Mouse (Mus musculus) myocyte (in vitro differentiated cells): ENCODE results near the gene Myoz2. TPM values are rescaled to one million over a fixed set of nuclear protein-coding genes. Genes with fewer than 3 reads are reported as not detected.

ENCODE experiments used
- H3K27me3 ChIP-seq: one replicate; pipeline ENCODE4 v1.6.1; 2011; ENCODE audit not compliant: control insufficient read depth, insufficient read depth, insufficient read length
- H3K36me3 ChIP-seq: one replicate; pipeline ENCODE4 v1.6.1; 2011; ENCODE audit not compliant: control insufficient read depth, insufficient read depth
- H3K4me2 ChIP-seq: one replicate; pipeline ENCODE4 v1.6.1; 2011; ENCODE audit warnings: low read depth, control low read depth
- H3K4me3 ChIP-seq: one replicate; pipeline ENCODE4 v1.5.1; 2011; ENCODE audit warnings: mild to moderate bottlenecking, control low read depth, moderate library complexity
- H3K79me2 ChIP-seq: one replicate; pipeline ENCODE4 v1.6.1; 2011; ENCODE audit not compliant: control insufficient read depth, insufficient read depth
- H3ac ChIP-seq: one replicate; pipeline ENCODE4 v1.6.1; 2011; ENCODE audit not compliant: control insufficient read depth, insufficient read length
- CEBPB ChIP-seq: IDR thresholded peaks from 2 replicates; pipeline ENCODE4 v1.6.1; 2011; ENCODE audit warnings: mild to moderate bottlenecking, moderate library complexity; ENCODE audit not compliant: poor library complexity, insufficient read depth, severe bottlenecking
- E2F4 ChIP-seq: IDR thresholded peaks from one replicate; pipeline ENCODE4 v1.6.1; 2011; ENCODE audit warnings: mild to moderate bottlenecking, control low read depth, moderate library complexity; ENCODE audit not compliant: insufficient read depth
- MAX ChIP-seq: IDR thresholded peaks from one replicate; pipeline ENCODE4 v1.6.1; 2011; ENCODE audit warnings: low read depth, mild to moderate bottlenecking, control low read depth
- MYOD1 ChIP-seq, 3 experiments: IDR thresholded peaks; one replicate each; pipeline ENCODE4 v1.6.1; 2011; ENCODE audit warnings: control low read depth in 2 of 3, low read depth in 2 of 3, mild to moderate bottlenecking in 2 of 3, moderate library complexity in 1 of 3; ENCODE audit not compliant: insufficient read length in 2 of 3, control insufficient read depth in 1 of 3
- MYOG ChIP-seq, 3 experiments: IDR thresholded peaks; one replicate each; pipeline ENCODE4 v1.6.1; 2011; ENCODE audit warnings: control low read depth in 2 of 3, low read depth in 2 of 3, mild to moderate bottlenecking in 2 of 3; ENCODE audit not compliant: insufficient read length in 2 of 3, control insufficient read depth in 1 of 3, insufficient read depth in 1 of 3
- POLR2A ChIP-seq: IDR thresholded peaks from one replicate; pipeline ENCODE4 v1.6.1; 2011; ENCODE audit warnings: low read depth, mild to moderate bottlenecking, control low read depth, moderate library complexity; ENCODE audit not compliant: insufficient read length
- POLR2AphosphoS2 ChIP-seq: IDR thresholded peaks from one replicate; pipeline ENCODE4 v1.6.1; 2011; ENCODE audit warnings: low read depth, control low read depth; ENCODE audit not compliant: insufficient read length
- REST ChIP-seq: IDR thresholded peaks from one replicate; pipeline ENCODE4 v1.6.1; 2011; ENCODE audit warnings: mild to moderate bottlenecking, control low read depth, moderate library complexity; ENCODE audit not compliant: insufficient read depth, insufficient read length
- SRF ChIP-seq: IDR thresholded peaks from one replicate; pipeline ENCODE4 v1.6.1; 2011; ENCODE audit warnings: low read depth; ENCODE audit not compliant: control insufficient read depth, insufficient read length
- TCF12 ChIP-seq: IDR thresholded peaks from one replicate; pipeline ENCODE4 v1.6.1; 2011; ENCODE audit warnings: mild to moderate bottlenecking, control low read depth; ENCODE audit not compliant: poor library complexity, insufficient read depth, severe bottlenecking
- TCF3 ChIP-seq: IDR thresholded peaks from one replicate; pipeline ENCODE4 v1.6.1; 2011; ENCODE audit warnings: low read depth, control low read depth; ENCODE audit not compliant: insufficient read length
- USF1 ChIP-seq: IDR thresholded peaks from one replicate; pipeline ENCODE4 v1.6.1; 2011; ENCODE audit warnings: low read depth, mild to moderate bottlenecking, control low read depth, moderate library complexity
- polyA plus RNA-seq: library from polyadenylated mRNA; unstranded; fragments of >200 nt; fragmentation: generic; extraction: Trizol; gene quantifications from one replicate; pipeline ENCODE4 v1.2.1, GENCODE M21; 2012; ENCODE audit warnings: missing spikeins

Myoz2 gene
- polyA plus RNA-seq, 1 experiment, result 134 TPM

DNA sequence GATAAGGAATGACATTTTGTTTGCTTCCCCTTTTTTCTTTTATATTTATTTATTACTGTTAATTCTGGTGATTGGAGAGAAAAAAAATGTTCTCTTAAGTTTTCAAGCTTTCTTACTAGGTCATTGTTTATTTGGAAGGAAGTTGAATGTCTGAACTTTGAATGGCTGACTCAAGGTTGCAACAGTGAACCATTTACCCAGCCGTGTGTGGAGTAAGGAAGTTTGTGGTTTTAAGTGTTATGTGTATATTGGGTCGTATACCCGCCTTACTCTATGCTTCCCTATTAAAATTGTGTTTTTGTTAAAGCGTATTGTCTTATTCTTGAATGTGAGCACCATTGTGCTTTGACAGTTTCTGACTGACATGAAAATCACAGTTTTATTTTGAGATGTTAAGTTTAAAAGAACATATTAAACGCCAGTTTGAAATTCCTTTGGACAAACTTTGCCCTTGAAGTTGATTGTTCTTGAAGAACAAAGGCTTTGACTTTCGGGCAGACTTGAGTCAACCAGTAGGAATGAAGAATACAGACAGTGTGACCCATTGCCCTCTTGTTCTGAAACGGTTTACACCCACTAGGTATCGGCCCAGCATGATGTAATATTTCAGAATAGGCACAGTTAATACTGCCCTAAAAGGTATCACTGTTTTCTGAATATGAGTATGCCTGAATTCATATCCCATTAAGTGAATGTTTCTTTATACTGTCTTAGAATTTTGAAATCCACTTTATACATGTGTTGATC is 18.6 kb upstream of the Myoz2 start:
- no peaks in the 10 kb centered on the region for H3K36me3 ChIP-seq
- H3K27me3 ChIP-seq, result no peaks in the 10 kb centered on the region
- no peak overlapping the region for H3ac ChIP-seq
- H3K4me3 ChIP-seq, result no peak overlapping the region
- H3K4me2 ChIP-seq, result peak overlapping the region; percentile 72
- no peaks in the 10 kb centered on the region for H3K79me2 ChIP-seq
- TF ChIP-seq REST, result no peak
- TF ChIP-seq CEBPB, result peak; percentile 55; the same call in 1 of the 2 replicates
- TF ChIP-seq MAX, result no peak
- TF ChIP-seq MYOD1 (IDR thresholded peaks at IDR 0.05; ENCODE audit: control insufficient read depth in 1 of 3, insufficient read length in 2 of 3, low read depth in 2 of 3), result no peak
- no peak for TF ChIP-seq POLR2A

DNA sequence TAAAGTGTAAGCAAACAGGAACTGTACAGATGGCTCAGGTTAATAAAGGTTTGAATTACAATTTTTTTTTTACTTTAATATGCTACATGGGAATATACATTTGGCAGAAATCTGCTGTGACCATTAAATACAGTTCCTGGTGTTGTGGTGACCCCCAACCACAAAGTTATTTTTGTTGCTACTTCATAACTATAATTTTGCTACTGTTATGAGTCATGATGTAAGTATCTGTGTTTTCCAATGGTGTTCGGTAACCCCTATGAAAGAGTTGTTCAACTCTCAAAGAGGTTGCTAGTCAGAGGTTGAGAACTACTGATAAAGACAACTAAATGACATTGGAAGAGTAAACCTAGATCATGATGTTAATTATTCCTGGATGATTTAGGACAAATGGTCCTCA is 7.5 kb upstream of the Myoz2 start:
- Histone ChIP-seq H3K79me2 (no peaks in the 10 kb centered on the region), H3K4me3 (no peak overlapping the region), H3K4me2 (peak overlapping the region; percentile 43), H3K27me3 (no peaks in the 10 kb centered on the region), H3K36me3 (no peaks in the 10 kb centered on the region), H3ac (no peak overlapping the region)
- no peak for TF ChIP-seq POLR2A
- no peak for TF ChIP-seq USF1
- no peak for TF ChIP-seq TCF12
- TF ChIP-seq CEBPB, result no peak
- TF ChIP-seq MYOG (IDR thresholded peaks at IDR 0.05; ENCODE audit: control insufficient read depth in 1 of 3, insufficient read depth in 1 of 3, insufficient read length in 2 of 3, low read depth in 2 of 3), result no peak
- no peak for TF ChIP-seq SRF
- TF ChIP-seq E2F4, result no peak
- no peak for TF ChIP-seq MAX
- TF ChIP-seq MYOD1 (IDR thresholded peaks at IDR 0.05; ENCODE audit: control insufficient read depth in 1 of 3, insufficient read length in 2 of 3, low read depth in 2 of 3), result no peak
- no peak for TF ChIP-seq POLR2AphosphoS2
- TF ChIP-seq REST, result no peak
- no peak for TF ChIP-seq TCF3

DNA sequence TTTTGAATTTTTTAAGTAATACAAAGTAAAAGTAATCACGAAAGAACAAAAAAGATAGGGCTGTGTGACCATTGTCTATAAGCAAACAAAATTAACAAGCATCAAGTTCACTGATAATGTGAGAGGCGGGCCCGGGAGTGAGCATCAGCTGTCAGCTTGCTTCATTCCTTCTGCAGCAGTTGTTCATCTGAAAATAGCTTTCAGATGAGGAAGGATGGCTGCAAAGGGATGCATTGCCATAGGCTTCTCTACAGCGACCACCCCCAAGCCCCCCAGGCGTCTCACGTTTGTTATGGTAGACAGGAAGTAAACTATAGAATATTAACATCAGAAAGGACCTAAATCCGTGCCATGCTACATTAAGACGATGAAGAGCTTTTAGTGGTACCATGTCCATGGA is 1.0 kb downstream of the Myoz2 start:
- H3K36me3 ChIP-seq, result no peaks in the 10 kb centered on the region
- TF ChIP-seq MYOD1 (IDR thresholded peaks at IDR 0.05; ENCODE audit: control insufficient read depth in 1 of 3, insufficient read length in 2 of 3, low read depth in 2 of 3) (peak; percentile 13 to 85 (median 77)), MYOG (IDR thresholded peaks at IDR 0.05; ENCODE audit: control insufficient read depth in 1 of 3, insufficient read depth in 1 of 3, insufficient read length in 2 of 3, low read depth in 2 of 3) (peak in 2 of 3 experiments; percentile 75 to 78), POLR2AphosphoS2 (no peak)
- H3K4me3 ChIP-seq, result peak overlapping the region; percentile 18
- no peaks in the 10 kb centered on the region for H3K79me2 ChIP-seq
- no peak overlapping the region for H3ac ChIP-seq
- peak overlapping the region; percentile 63 for H3K4me2 ChIP-seq
- no peaks in the 10 kb centered on the region for H3K27me3 ChIP-seq

DNA sequence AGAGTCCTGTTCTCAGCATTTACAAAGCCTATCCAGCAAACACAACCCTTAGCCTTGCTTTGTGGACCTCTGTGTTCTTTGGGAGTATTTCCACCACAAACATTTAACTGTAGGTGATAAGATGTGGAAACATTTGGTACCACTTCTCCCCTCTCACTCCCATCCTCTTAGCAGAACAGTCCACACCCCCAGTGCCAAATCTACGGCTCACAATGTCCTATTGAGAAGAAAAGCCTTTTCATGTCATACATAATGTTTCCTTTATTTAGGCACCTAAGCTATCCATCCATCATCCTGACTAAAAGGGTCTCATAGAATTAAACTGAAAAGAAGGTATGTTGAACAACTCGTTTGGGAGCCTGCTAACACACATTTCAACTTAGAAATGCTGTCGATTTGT is 9.2 kb downstream of the Myoz2 start:
- H3K4me2 ChIP-seq, result no peak overlapping the region
- H3K36me3 ChIP-seq, result no peaks in the 10 kb centered on the region
- H3K79me2 ChIP-seq, result no peaks in the 10 kb centered on the region
- TF ChIP-seq MYOG (IDR thresholded peaks at IDR 0.05; ENCODE audit: control insufficient read depth in 1 of 3, insufficient read depth in 1 of 3, insufficient read length in 2 of 3, low read depth in 2 of 3), result no peak
- TF ChIP-seq TCF12, result no peak
- TF ChIP-seq E2F4, result no peak
- no peak for TF ChIP-seq CEBPB
- TF ChIP-seq POLR2A, result no peak
- TF ChIP-seq SRF, result no peak
- TF ChIP-seq MAX, result no peak
- TF ChIP-seq POLR2AphosphoS2, result no peak
- TF ChIP-seq TCF3, result no peak
- no peak for TF ChIP-seq USF1
- TF ChIP-seq REST, result no peak
- TF ChIP-seq MYOD1 (IDR thresholded peaks at IDR 0.05; ENCODE audit: control insufficient read depth in 1 of 3, insufficient read length in 2 of 3, low read depth in 2 of 3), result no peak
- H3K27me3 ChIP-seq, result no peaks in the 10 kb centered on the region
- no peak overlapping the region for H3ac ChIP-seq
- H3K4me3 ChIP-seq, result no peak overlapping the region

DNA sequence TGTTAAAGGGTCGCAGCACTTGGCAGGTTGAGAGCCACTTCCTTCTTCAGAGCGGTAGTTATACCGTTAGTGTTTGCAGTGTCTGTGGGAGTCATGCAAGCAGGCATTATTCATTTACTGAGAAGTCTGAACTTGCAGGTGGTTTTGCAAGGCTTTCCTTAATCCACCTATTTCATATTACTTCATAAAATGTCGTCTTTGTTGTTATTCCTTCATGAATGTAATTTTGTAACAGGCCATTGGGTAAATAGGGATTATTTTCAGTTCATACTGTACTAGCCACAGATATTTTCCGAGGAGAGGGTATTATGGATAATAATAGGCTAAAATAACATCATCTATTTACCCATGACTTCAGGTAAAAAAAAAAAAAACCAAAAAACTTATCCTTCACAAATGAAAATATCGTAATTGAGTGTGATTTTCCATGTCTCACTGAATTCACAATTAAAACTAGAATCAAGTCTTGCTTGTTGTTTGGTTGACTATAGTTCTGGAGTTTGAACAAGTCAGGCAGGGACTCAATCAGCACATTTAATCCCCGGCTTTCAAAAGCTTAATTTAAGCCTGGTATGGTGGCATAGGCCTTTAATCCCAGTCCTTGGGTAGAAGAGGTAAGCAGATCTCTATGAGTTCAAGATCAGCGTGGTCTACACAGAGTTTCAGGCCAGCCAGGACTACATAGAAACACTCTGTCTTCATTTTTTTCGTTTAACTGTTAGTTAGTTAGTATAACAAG is 10.2 kb downstream of the Myoz2 start:
- TF ChIP-seq REST (no peak), MYOD1 (IDR thresholded peaks at IDR 0.05; ENCODE audit: control insufficient read depth in 1 of 3, insufficient read length in 2 of 3, low read depth in 2 of 3) (no peak), TCF3 (no peak), MYOG (IDR thresholded peaks at IDR 0.05; ENCODE audit: control insufficient read depth in 1 of 3, insufficient read depth in 1 of 3, insufficient read length in 2 of 3, low read depth in 2 of 3) (no peak), SRF (no peak), TCF12 (no peak), POLR2A (no peak), USF1 (no peak), CEBPB (no peak), MAX (no peak), POLR2AphosphoS2 (no peak), E2F4 (no peak)
- H3K36me3 ChIP-seq, result no peaks in the 10 kb centered on the region
- no peak overlapping the region for H3ac ChIP-seq
- H3K4me3 ChIP-seq, result no peak overlapping the region
- no peaks in the 10 kb centered on the region for H3K27me3 ChIP-seq
- H3K79me2 ChIP-seq, result no peaks in the 10 kb centered on the region
- no peak overlapping the region for H3K4me2 ChIP-seq
